Mouse (Mus musculus): ENCODE data around the gene Olfr169.
"Not testable (repeated sequence)": the region's sequence is repeated elsewhere in the genome, so short reads cannot be mapped to it uniquely, and the experiment has no call there.

Olfr169 gene

GRCm38 (mm10) chr16:19571709-19572108, at the start of gene Olfr169:
TSS of gene Olfr169 (minus strand) at chr16:19571809.
- not testable (repeated sequence) for DNase-seq (ENCODE audit: low spot score)

- not testable (repeated sequence) for DNase-seq (ENCODE audit: low spot score)
Measured at GRCm38 (mm10) chr16:19611782-19612181, 40.2 kb upstream of the Olfr169 start, which contains the start of gene Olfr170. TSS of gene Olfr170 (minus strand) at chr16:19611882.

GRCm38 (mm10) chr16:19603166-19603565, 31.6 kb upstream of the Olfr169 start:
- DNase-seq (ENCODE audit: low spot score) = no peak

- DNase-seq (ENCODE audit: low spot score) = not testable (repeated sequence)
Measured at GRCm38 (mm10) chr16:19553429-19553828, 18.2 kb downstream of the Olfr169 start.

GRCm38 (mm10) chr16:19552246-19552645, 19.4 kb downstream of the Olfr169 start:
- not testable (repeated sequence) for DNase-seq (ENCODE audit: low spot score)

- DNase-seq (ENCODE audit: low spot score) = no peak
Measured at GRCm38 (mm10) chr16:19535455-19535854, 36.2 kb downstream of the Olfr169 start, which contains the start of gene Olfr168. TSS of gene Olfr168 (minus strand) at chr16:19535555.

- DNase-seq (ENCODE audit: low spot score) = no peak
Measured at GRCm38 (mm10) chr16:19522166-19522565, 49.4 kb downstream of the Olfr169 start, which contains the start of gene Olfr167. TSS of gene Olfr167 (minus strand) at chr16:19522266.

All from testis, postnatal 14 days (tissue).